Mouse (Mus musculus): ENCODE data around the gene Polr2l. TPM values are rescaled to one million over a fixed set of nuclear protein-coding genes. Genes with fewer than 3 reads are reported as not detected.
"Not testable (repeated sequence)": the region's sequence is repeated elsewhere in the genome, so short reads cannot be mapped to it uniquely, and the experiment has no call there.

Polr2l gene
- polyA plus RNA-seq, 2 experiments, result 24.6 to 52.4 TPM

DNA sequence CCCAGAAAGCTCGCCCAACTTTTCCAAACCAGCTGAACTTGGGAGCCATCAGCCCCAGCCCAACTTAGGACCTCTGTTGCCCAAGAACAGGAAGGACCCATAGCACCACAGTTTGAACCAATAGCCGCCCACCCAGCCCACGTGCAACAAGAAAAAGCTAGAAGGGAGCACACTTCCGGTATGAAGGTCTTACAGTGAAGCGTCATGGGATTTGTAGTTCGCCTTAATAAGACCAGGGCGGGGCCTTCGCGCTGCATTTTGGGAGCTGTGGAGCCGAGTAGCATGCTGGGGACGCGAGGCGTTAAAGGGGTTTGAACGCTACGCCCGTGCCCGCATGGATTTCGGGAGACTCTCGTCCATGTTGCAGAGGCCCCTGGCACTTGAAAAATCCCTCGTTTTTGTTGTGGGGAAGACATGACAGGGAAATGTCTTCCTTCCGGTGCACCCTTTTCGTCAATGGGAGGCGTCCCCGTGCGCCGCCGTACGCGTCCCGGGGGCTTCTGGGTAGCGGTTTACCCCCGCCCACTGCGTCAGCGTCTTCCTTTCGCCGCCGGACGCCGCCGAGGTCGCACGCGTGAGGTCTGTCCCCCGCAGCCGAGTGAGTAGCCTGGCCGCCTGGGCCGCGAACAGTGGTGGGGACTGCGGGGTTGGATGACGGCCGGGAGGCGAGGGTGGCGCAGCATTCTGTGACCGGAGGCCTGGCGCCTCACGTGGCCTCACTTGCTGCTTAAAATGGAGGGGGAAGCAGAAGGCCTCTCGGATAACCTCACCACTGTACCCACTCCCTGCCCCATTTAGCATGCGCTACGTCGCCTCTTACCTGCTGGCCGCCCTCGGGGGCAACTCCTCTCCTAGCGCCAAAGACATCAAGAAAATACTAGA is 27.6 kb downstream of the Polr2l start, which contains the start of gene Rplp2:
TSS of gene Rplp2 (plus strand) at position 261 of the 882 bp plus-strand sequence.
- Histone ChIP-seq H3K27me3 (ENCODE audit: control insufficient read depth, insufficient read depth, low read length) (no peaks in the 10 kb centered on the region), H3K9me3 (ENCODE audit: control insufficient read depth, low read length) (no peaks in the 10 kb centered on the region), H3K27ac (peak within 1 kb of the TSS; percentile 84), H3K4me2 (ENCODE audit: low read depth) (peak within 1 kb of the TSS; percentile 73), H3K4me1 (replicated peaks; ENCODE audit: control insufficient read depth in 2 of 2, insufficient read depth in 2 of 2, low read length in 1 of 2) (peaks cover 22 to 33% of the 10 kb centered on the region in 2 experiments), H3K36me3 (replicated peaks; ENCODE audit: control insufficient read depth, insufficient read depth, low read depth) (peaks cover 40% of the 10 kb centered on the region), H3K4me3 (ENCODE audit: insufficient read depth in 1 of 2, low read depth in 2 of 2, low read length in 2 of 2) (peak within 1 kb of the TSS; percentile 76 to 81), H3K9ac (replicated peaks) (peak within 1 kb of the TSS; percentile 86)
- under 1% methylated on average over 63 of the region's 63 CpGs for whole genome bisulfite sequencing (ENCODE audit: insufficient replicate concordance)
- TF ChIP-seq EP300 (IDR thresholded peaks at IDR 0.05; ENCODE audit: low read depth) (no peak), CTCF (IDR thresholded peaks at IDR 0.05; ENCODE audit: low read depth) (no peak; the same call in 1 of the 2 replicates)
- ATAC-seq (ENCODE audit: insufficient read depth), result peak; percentile 87
- peak; percentile 85 to 88 (median 88) for DNase-seq (ENCODE audit: low read depth in 3 of 3, low spot score in 3 of 3)

DNA sequence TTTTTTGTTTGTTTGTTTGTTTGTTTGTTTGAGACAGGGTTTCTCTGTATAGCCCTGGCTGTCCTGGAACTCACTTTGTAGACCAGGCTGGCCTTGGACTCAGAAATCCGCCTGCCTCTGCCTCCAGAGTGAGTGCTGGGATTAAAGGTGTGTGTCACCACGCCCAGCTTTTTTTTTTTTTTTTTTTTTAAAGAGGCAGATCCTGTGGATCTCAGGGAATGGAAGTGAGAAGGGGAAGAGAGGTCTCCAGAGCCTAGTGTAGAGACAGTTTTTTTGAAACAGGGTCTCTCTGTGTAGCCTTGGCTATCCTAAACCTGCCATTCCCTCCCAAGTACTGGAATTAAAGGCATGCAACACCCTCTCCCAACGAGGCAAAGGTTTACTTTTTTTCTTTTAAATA is 28.6 kb downstream of the Polr2l start:
- not testable (repeated sequence) for H3K27me3 ChIP-seq (ENCODE audit: control insufficient read depth, insufficient read depth, low read length); H3K27ac ChIP-seq; H3K9me3 ChIP-seq (ENCODE audit: control insufficient read depth, low read length); DNase-seq (ENCODE audit: low read depth in 3 of 3, low spot score in 3 of 3); ATAC-seq (ENCODE audit: insufficient read depth)
- Histone ChIP-seq H3K36me3 (replicated peaks; ENCODE audit: control insufficient read depth, insufficient read depth, low read depth) (peaks cover 37% of the 10 kb centered on the region), H3K4me1 (replicated peaks; ENCODE audit: control insufficient read depth in 2 of 2, insufficient read depth in 2 of 2, low read length in 1 of 2) (peaks cover 22 to 28% of the 10 kb centered on the region in 2 experiments), H3K4me2 (ENCODE audit: low read depth) (peak overlapping the region; percentile 73), H3K4me3 (ENCODE audit: insufficient read depth in 1 of 2, low read depth in 2 of 2, low read length in 2 of 2) (peak overlapping the region in 1 of 2 experiments; percentile 76; a peak in 2 of 4 replicates), H3K9ac (replicated peaks) (peak overlapping the region; percentile 86; the same call in 1 of the 2 replicates)
- WGBS (ENCODE audit: insufficient replicate concordance), result 53% methylated on average over 3 of the region's 3 CpGs

DNA sequence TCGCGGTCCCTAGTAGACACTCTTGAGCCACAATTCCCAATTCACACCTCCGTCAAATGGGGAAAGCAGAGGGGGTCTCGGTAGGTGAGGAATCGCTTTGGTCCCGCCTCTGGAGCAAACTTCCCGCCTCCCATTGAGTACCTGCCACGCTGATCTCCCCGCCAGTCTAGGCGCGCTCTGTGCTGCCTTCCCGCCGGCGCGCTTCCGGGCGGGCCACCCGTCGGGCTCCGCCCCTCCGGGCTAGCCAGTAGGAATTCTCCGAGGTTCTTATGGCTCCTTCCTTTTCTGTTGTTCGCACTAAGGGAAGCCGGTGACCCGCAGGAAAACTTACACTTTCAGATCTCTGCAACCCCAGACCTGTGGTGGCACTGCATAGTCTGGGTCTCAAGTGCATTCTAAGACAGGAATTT is 31.1 kb downstream of the Polr2l start, which contains the start of gene Pidd1:
TSS of gene Pidd1 (minus strand) at position 198 of the 410 bp plus-strand sequence.
- TF ChIP-seq EP300 (IDR thresholded peaks at IDR 0.05; ENCODE audit: low read depth) (no peak), CTCF (IDR thresholded peaks at IDR 0.05; ENCODE audit: low read depth) (no peak)
- Histone ChIP-seq H3K9ac (replicated peaks) (peak within 1 kb of the TSS; percentile 72), H3K9me3 (ENCODE audit: control insufficient read depth, low read length) (no peaks in the 10 kb centered on the region), H3K4me2 (ENCODE audit: low read depth) (peak within 1 kb of the TSS; percentile 90), H3K27me3 (ENCODE audit: control insufficient read depth, insufficient read depth, low read length) (no peaks in the 10 kb centered on the region), H3K27ac (peak within 1 kb of the TSS; percentile 80), H3K36me3 (replicated peaks; ENCODE audit: control insufficient read depth, insufficient read depth, low read depth) (peaks cover 36% of the 10 kb centered on the region), H3K4me3 (ENCODE audit: insufficient read depth in 1 of 2, low read depth in 2 of 2, low read length in 2 of 2) (peak within 1 kb of the TSS; percentile 67 to 76), H3K4me1 (replicated peaks; ENCODE audit: control insufficient read depth in 2 of 2, insufficient read depth in 2 of 2, low read length in 1 of 2) (peaks cover 19 to 22% of the 10 kb centered on the region in 2 experiments)
- peak; percentile 68 to 72 (median 70) for DNase-seq (ENCODE audit: low read depth in 3 of 3, low spot score in 3 of 3)
- under 1% methylated on average over 25 of the region's 25 CpGs for WGBS (ENCODE audit: insufficient replicate concordance)
- peak; percentile 65 for ATAC-seq (ENCODE audit: insufficient read depth)

DNA sequence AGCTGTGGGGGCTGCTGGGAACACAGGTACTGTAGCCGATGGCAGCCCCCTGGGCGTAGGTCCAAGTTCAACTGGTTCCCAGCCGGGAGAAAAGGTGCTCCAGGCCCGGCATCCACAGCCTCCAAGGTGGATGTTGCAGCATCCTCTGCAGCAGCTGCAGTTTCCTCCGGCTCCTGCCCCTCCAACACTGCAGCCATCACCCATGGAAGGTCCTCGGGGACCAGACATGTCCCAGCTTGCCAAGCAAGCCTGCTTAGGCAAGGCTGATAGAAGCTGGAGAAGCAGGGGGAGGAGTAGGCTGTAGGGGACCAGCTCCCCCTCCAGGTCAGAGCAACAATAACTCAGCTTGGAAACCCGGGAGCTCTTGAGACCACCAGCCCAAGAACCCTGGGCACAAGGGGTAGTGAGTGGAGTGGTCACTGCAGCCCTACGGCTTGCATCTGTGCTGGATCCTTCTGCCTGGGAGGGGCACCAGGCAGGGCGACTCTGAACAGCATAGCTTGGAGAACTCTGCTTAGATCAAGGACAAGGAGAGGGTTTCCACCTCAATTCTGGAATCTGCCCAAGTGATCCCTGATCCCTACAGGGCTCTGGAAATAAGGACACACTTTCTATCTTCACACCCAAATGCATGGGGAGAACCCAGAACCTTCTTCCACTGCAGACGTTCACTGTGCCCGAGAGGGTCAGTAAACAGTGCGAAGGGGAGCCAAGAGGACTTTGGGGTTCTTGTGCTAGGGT is 31.7 kb downstream of the Polr2l start:
- peak overlapping the region; percentile 80 for H3K27ac ChIP-seq
- no peaks in the 10 kb centered on the region for H3K9me3 ChIP-seq (ENCODE audit: control insufficient read depth, low read length)
- TF ChIP-seq EP300 (IDR thresholded peaks at IDR 0.05; ENCODE audit: low read depth) (no peak), CTCF (IDR thresholded peaks at IDR 0.05; ENCODE audit: low read depth) (peak; percentile 77)
- H3K9ac ChIP-seq (replicated peaks), result peak overlapping the region; percentile 72
- no peaks in the 10 kb centered on the region for H3K27me3 ChIP-seq (ENCODE audit: control insufficient read depth, insufficient read depth, low read length)
- peaks cover 14 to 16% of the 10 kb centered on the region in 2 experiments for H3K4me1 ChIP-seq (replicated peaks; ENCODE audit: control insufficient read depth in 2 of 2, insufficient read depth in 2 of 2, low read length in 1 of 2)
- peak overlapping the region; percentile 67 to 76 for H3K4me3 ChIP-seq (ENCODE audit: insufficient read depth in 1 of 2, low read depth in 2 of 2, low read length in 2 of 2)
- peaks cover 36% of the 10 kb centered on the region for H3K36me3 ChIP-seq (replicated peaks; ENCODE audit: control insufficient read depth, insufficient read depth, low read depth)
- peak in 1 of 3 experiments; percentile 56 for DNase-seq (ENCODE audit: low read depth in 3 of 3, low spot score in 3 of 3)
- peak overlapping the region; percentile 90 for H3K4me2 ChIP-seq (ENCODE audit: low read depth)
- peak; percentile 31; the same call in 1 of the 2 replicates for ATAC-seq (ENCODE audit: insufficient read depth)
- WGBS (ENCODE audit: insufficient replicate concordance), result 23% methylated on average over 12 of the region's 12 CpGs

All from liver, embryonic 14.5 days (tissue).